Mouse (Mus musculus) lung, embryonic 14.5 days (tissue): ENCODE data around the gene Oaz1. TPM values are rescaled to one million over a fixed set of nuclear protein-coding genes. Genes with fewer than 3 reads are reported as not detected.
"Not testable (repeated sequence)": the region's sequence is repeated elsewhere in the genome, so short reads cannot be mapped to it uniquely, and the experiment has no call there.

Experiments
- ATAC-seq: fragments of 200-750 bp; cut with Nextera tagmentation; 2 replicates; pipeline ENCODE4 v1.8.0; 2017; ENCODE audit warnings: mild to moderate bottlenecking, moderate TSS enrichment, moderate library complexity; ENCODE audit not compliant: insufficient read depth
- DNase-seq: peaks from one replicate; pipeline ENCODE4 v3.0.0-alpha.2; 2015
- H3K27ac ChIP-seq: fragments of 300-500 bp; sonication (generic); 2 replicates; pipeline ENCODE4 v1.5.1; 2014; ENCODE audit warnings: low read depth, mild to moderate bottlenecking, moderate library complexity
- H3K27me3 ChIP-seq: fragments of 300-500 bp; sonication (generic); 2 replicates; pipeline ENCODE4 v1.6.1; 2014; ENCODE audit warnings: low read length, control low read depth; ENCODE audit not compliant: insufficient read depth
- H3K36me3 ChIP-seq: fragments of 300-500 bp; sonication (generic); 2 replicates; pipeline ENCODE4 v1.6.1; 2014; ENCODE audit warnings: control low read depth; ENCODE audit not compliant: insufficient read depth
- H3K4me1 ChIP-seq: fragments of 300-500 bp; sonication (generic); 2 replicates; pipeline ENCODE4 v1.6.1; 2014; ENCODE audit warnings: antibody characterized with exemption, control low read depth; ENCODE audit not compliant: insufficient read depth
- H3K4me2 ChIP-seq: fragments of 300-500 bp; sonication (generic); 2 replicates; pipeline ENCODE4 v1.6.1; 2014; ENCODE audit warnings: mild to moderate bottlenecking
- H3K4me3 ChIP-seq: fragments of 300-500 bp; sonication (generic); 2 replicates; pipeline ENCODE4 v1.5.1; 2014; ENCODE audit warnings: low read depth, low read length
- H3K9ac ChIP-seq: fragments of 300-500 bp; sonication (generic); 2 replicates; pipeline ENCODE4 v1.6.1; 2014
- H3K9me3 ChIP-seq: fragments of 300-500 bp; sonication (generic); 2 replicates; pipeline ENCODE4 v1.6.1; 2016; ENCODE audit warnings: low read depth, low read length, control low read depth
- CTCF ChIP-seq: IDR thresholded peaks from 2 replicates; pipeline ENCODE4 v1.5.1; 2016; ENCODE audit warnings: antibody characterized with exemption, low read depth
- WGBS: fragments of 180-500 bp; shearing (Covaris S2); extraction: QIAGEN DNeasy Blood & Tissue Kit; methylation state at CpG from one replicate; pipeline ENCODE4 v1.1.7; 2014; 5-methylcytosine and 5-hydroxymethylcytosine counted together
- polyA plus RNA-seq: library from polyadenylated mRNA; unstranded; fragments of >200 nt; fragmentation: Nextera tagmentation; extraction: Ambion mirVana; gene quantifications from 2 replicates; pipeline ENCODE4 v1.2.1, GENCODE M21; 2014

Gene Oaz1
- polyA plus RNA-seq, 1 experiment from 2014 or later = 1,984 TPM

DNA sequence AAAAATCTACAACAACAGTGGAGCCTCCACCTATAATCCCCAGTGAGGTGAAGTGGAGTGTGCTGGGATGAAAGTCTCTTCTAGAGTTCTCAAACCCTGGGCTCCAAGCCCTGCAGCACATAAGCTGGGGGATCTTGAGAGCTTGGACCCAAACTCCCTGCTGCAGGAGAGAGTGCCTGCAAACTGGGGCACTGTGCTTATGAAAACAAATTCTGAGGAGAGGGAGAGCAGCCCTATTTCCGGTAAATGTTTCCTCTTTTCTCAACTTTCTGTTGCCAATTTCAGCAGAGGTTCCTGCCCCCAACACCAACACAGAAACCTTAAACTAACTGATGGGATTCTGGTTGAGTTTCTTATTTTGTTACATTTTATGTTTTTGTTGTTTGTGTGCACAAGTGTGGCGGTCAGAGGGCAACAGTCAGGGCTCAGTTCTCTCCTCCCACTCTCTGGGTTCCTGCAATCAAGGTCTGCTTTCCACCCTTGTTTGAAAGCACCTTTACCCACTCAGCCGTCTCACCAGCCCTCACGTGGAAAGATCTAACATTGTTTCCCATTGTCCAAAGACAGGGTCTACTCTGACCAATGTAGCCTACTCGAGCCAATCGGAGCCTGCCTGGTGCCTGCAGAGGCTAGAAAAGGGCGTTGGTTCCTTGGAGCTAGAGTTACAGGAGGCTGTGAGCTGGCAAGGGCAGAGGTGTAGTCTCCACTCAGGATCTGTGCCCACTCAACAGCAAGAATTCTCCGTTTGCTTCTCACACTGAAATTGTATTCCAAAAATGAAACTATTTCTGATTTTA lies 2.4 kb upstream of the Oaz1 start:
- WGBS = 61% methylated on average over 8 of the region's 8 CpGs
- ATAC-seq (no peak), DNase-seq (no peak)
- Histone ChIP-seq H3K4me2 (no peak overlapping the region), H3K36me3 (peaks cover 8% of the 10 kb centered on the region; the same call in 1 of the 2 replicates), H3K27ac (no peak overlapping the region), H3K4me3 (no peak overlapping the region), H3K27me3 (no peaks in the 10 kb centered on the region), H3K4me1 (no peaks in the 10 kb centered on the region), H3K9ac (no peak overlapping the region), H3K9me3 (no peaks in the 10 kb centered on the region)
- TF ChIP-seq CTCF = no peak

DNA sequence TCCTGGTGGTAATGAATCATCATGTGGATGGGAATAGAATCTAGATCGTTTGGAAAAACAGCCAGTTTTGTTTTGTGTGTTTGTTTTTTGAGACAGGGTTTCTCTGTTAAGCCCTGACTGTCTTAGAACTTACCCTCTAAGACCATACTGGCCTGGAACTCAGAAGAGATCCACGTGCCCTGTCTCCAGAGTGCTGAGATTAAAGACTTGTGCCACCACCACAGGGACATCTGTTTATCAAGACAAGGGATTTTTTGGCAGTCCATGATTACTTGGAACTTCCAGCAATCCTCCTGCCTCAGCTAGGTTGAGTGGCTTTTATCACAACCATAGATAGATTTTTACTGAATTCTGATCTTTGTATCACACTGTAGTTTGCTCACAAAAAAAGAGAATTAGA lies 1.6 kb upstream of the Oaz1 start:
- peaks cover 16% of the 10 kb centered on the region for H3K36me3 ChIP-seq
- H3K4me2 ChIP-seq = no peak overlapping the region
- H3K27ac ChIP-seq = no peak overlapping the region
- H3K9me3 ChIP-seq = no peaks in the 10 kb centered on the region
- H3K4me3 ChIP-seq = no peak overlapping the region
- WGBS = 58% methylated on average over 2 of the region's 2 CpGs
- H3K4me1 ChIP-seq = no peaks in the 10 kb centered on the region
- H3K9ac ChIP-seq = no peak overlapping the region
- ATAC-seq (no peak), DNase-seq (no peak)
- no peak for TF ChIP-seq CTCF
- H3K27me3 ChIP-seq = no peaks in the 10 kb centered on the region

DNA sequence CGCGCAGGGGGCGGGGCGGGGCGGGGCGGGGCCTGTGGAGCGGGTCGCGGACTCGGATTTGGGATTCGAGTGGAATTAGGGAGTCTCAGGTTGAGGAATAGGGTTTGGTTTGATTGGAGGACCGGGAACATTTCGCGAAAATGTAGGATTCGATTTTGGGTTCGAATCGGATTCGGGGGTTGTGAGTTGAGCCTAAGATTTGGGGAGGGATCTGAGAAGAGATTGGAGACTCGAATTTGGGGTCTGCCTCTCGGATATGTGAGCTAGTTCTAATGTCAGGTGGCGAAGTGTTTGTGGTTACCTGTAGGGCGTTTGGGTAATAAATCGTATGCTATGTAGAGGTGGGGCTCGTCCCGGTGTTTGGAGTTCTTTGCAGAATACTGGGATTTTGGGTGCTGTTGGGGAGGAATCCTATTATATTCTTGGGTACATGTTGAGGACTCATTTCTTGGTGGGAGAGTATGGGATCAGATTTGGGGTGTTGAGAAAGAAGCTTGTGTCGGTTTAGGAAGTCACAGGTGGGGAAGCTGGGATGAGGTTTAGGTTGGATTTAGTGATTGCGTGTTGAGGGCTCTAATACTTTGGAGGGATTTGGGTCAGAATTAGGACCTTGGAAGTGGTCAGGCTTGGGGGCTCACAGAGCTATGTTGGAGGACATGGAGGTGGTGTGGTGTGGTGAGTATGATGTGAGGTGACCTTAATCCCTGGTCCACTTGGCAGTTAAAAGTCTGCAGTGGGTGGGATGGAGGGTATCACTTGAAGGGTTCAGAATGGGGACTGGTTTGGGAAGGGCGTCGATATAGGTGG lies 810 bp downstream of the Oaz1 start:
- no peak for TF ChIP-seq CTCF
- ATAC-seq = no peak
- Histone ChIP-seq H3K27me3 (no peaks in the 10 kb centered on the region), H3K27ac (peak overlapping the region; percentile 89), H3K4me1 (no peaks in the 10 kb centered on the region), H3K4me2 (peak overlapping the region; percentile 97), H3K9ac (peak overlapping the region; percentile 85), H3K9me3 (no peaks in the 10 kb centered on the region), H3K36me3 (peaks cover 24% of the 10 kb centered on the region), H3K4me3 (peak overlapping the region; percentile 65)
- WGBS = 6% methylated on average over 29 of the region's 29 CpGs
- DNase-seq = no peak

DNA sequence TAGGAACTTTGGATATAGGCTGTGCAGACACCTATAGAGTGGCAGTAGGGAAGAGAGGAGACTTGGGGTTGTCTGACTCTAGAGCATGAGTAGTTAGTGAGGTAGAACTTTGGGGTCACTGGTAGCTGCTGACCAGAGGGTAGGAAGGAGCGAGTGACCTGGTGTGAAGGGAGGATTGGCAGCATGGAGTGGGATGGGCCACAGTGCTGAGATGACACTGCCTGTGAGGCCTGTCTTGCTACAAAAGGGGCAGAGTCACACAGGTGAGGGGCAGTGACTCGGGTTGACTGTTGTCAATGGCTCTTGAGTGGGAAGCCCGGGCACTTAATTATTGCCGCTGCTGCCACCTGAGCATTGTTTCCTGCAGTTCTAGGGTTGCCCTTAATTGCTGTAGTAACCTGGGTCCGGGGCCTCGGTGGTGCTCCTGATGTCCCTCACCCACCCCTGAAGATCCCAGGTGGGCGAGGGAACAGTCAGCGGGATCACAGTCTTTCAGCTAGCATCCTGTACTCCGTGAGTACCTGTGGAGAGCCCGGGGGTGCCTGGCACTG lies 1.5 kb downstream of the Oaz1 start:
- peaks cover 24% of the 10 kb centered on the region for H3K36me3 ChIP-seq
- DNase-seq (no peak), ATAC-seq (no peak)
- H3K27me3 ChIP-seq = no peaks in the 10 kb centered on the region
- peak overlapping the region; percentile 85 for H3K9ac ChIP-seq
- H3K4me1 ChIP-seq = no peaks in the 10 kb centered on the region
- no peak for TF ChIP-seq CTCF
- H3K4me3 ChIP-seq = peak overlapping the region; percentile 65
- H3K27ac ChIP-seq = no peak overlapping the region
- WGBS = 64% methylated on average over 8 of the region's 10 CpGs
- H3K4me2 ChIP-seq = peak overlapping the region; percentile 97
- no peaks in the 10 kb centered on the region for H3K9me3 ChIP-seq

DNA sequence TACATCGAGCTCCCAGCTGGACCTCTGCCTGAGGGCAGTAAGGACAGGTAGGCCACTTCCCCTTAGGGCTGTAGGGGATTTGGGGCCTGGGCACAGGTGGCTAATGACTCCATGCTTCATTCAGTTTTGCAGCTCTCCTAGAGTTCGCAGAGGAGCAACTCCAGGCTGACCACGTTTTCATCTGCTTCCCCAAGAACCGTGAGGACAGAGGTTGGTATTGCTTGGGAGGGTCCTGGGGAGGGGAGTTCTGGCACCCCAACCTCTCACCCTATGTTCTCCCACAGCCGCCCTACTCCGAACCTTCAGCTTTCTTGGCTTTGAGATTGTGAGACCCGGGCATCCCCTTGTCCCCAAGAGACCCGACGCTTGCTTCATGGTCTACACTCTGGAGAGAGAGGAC lies 2.1 kb downstream of the Oaz1 start:
- 79% methylated on average over 9 of the region's 9 CpGs for WGBS
- not testable (repeated sequence) for DNase-seq, H3K9me3 ChIP-seq, ATAC-seq, H3K27me3 ChIP-seq, H3K9ac ChIP-seq, H3K4me1 ChIP-seq, H3K27ac ChIP-seq
- H3K4me2 ChIP-seq = peak overlapping the region; percentile 97
- peaks cover 24% of the 10 kb centered on the region for H3K36me3 ChIP-seq
- H3K4me3 ChIP-seq = peak overlapping the region; percentile 65; the same call in 1 of the 2 replicates

DNA sequence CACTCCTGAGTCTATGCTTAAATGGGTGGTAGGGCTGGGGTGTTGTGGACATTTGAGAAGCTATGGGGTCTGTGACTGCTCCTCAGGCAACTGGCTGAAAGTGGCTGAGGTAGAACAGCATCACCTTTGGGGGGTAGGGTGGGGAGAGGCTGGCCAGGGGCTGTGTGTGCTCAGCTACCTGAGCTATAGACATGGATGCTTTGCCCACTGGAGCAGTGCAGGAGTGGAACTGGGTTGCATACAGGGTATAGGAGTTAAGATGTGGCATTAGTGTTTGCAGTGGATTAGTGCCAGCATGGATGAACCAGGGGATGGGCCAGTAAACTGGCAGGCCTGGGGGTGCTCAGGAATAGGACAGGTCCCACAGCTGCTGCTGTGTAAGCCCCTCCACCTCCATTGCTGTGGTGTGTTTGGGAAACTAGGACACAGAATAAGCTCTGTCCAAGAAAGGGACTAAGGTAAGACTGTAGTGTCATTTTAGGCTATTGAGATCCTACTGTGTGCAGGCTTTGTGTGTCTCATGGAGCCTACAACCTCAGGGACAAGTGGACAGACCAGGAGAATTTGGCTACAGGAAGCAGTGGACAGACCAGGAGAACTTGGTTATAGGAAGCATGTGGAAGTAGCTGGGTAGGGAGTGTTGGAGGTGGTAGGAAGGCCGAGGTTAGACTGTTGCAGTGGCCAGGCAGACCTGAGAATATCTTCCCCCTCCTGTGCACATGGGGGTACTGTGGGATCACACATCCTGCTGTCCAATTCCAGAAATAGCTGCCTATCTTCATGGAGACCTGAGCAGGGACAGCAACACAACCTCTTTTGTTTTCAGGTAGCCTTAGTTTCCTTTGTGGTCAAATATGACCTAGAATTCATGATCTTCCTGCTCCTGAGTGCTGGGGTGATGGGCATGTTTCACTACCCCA lies 3.2 kb downstream of the Oaz1 start:
- peaks cover 24% of the 10 kb centered on the region for H3K36me3 ChIP-seq

More for the DNA sequence above, 3.2 kb downstream of the Oaz1 start:
- 61% methylated on average over 1 of the region's 1 CpGs for WGBS
- no peak for ATAC-seq
- TF ChIP-seq CTCF = no peak
- no peaks in the 10 kb centered on the region for H3K4me1 ChIP-seq
- no peak overlapping the region for H3K9ac ChIP-seq
- no peak for DNase-seq
- no peak overlapping the region for H3K4me2 ChIP-seq
- no peak overlapping the region for H3K27ac ChIP-seq
- no peaks in the 10 kb centered on the region for H3K9me3 ChIP-seq
- peaks cover 14% of the 10 kb centered on the region for H3K27me3 ChIP-seq
- H3K4me3 ChIP-seq = no peak overlapping the region
